Mouse (Mus musculus): ENCODE measurements around the gene Dnmbp. TPM values are rescaled to one million over a fixed set of nuclear protein-coding genes. Genes with fewer than 3 reads are reported as not detected.
A peak's percentile ranks its signal among the peaks of the same experiment; 100 is the strongest.
"Not testable (repeated sequence)": the region's sequence is repeated elsewhere in the genome, so short reads cannot be mapped to it uniquely, and the experiment has no call there.

The Dnmbp gene
- 10 to 100 TPM in 1 of 2 experiments, 1 to 10 TPM in 1; 9.8 to 10.3 TPM for total RNA-seq (2021)
- long read RNA-seq, partial matches to known transcripts = 0 of 8 reads
- long read RNA-seq, other reads (novel, unspliced or antisense) = 8 of 8 reads

DNA sequence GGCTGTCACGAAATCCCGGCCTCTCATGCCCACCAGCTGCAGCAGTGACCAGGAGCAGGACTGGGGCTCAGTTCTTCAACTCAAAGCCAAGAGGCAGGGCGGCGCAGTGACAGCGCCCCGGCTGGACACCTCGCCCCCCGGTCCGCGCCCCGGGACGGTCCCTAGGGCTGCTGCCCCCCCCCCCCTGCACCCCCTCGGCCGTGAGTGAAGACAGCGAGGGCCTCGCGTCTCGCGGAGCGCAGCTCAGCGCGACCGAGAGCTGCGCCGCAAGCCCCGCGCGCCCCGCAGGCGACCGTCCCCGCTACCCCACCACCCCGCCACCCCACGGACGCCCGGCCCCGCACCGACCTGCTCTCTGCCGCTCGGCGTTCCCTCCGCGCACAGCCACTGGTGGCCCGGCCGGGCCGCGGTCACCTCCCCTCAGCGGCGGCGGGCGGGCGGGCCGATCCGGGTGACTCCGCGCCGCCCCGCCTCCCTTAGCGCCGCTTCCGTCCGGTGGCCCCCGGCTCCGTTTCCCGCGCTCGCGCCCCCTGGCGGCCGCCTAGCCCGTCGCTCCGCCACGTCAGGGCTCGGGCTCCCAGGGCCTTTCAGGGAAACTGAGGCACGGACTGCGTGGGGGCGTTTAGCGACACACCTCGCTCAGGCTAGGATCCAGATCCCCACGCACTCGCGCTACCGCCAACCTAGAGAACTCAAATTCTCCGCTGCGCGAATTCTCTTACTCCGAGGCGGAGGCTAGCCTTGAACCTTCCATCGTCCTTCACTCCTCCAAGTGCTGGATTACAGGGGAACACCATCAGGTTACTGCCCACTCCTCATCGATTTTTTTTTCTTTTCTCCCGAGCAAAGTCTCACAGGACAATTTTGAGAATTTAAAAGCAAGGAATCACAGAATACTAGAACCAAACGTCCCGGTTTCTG lies at the start of gene Dnmbp:
Gene Dnmbp (minus strand): TSS at position 423 of the 921 bp plus-strand sequence.
- peak; percentile 54 to 71 for DNase-seq (ENCODE audit: low spot score in 2 of 2)

GRCm38 (mm10) chr19:43986069-43986794 lies 46.2 kb upstream of the Dnmbp start, which contains the start of gene Cpn1:
Cpn1 (minus strand) TSS chr19:43986556.
- DNase-seq (ENCODE audit: low spot score in 2 of 2) = no peak

GRCm38 (mm10) chr19:43981992-43982391 lies 42.0 kb upstream of the Dnmbp start:
- no peak for DNase-seq (ENCODE audit: low spot score in 2 of 2)

GRCm38 (mm10) chr19:43980711-43981110 lies 40.7 kb upstream of the Dnmbp start:
- no peak for DNase-seq (ENCODE audit: low spot score in 2 of 2)

DNA sequence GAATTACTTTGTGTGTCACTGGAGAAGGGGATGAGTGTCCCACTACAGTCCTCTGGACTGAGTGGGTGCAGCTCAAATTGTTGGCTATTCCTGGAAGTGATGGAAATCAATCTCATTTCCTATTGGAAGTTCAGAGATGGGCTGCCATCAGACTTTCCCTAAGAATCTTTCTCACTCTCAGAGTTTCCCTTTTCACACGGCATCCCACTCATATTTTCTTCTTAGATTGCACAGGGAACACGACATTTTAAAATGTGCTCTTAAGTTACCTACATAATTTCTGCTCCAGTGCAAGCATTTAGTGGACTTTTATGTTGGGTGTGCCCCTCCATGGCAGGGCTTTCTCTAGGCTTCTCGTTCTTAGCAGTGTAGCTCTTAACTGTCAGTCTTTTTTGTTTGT lies 37.8 kb upstream of the Dnmbp start:
- no peak for DNase-seq (ENCODE audit: low spot score in 2 of 2)

DNA sequence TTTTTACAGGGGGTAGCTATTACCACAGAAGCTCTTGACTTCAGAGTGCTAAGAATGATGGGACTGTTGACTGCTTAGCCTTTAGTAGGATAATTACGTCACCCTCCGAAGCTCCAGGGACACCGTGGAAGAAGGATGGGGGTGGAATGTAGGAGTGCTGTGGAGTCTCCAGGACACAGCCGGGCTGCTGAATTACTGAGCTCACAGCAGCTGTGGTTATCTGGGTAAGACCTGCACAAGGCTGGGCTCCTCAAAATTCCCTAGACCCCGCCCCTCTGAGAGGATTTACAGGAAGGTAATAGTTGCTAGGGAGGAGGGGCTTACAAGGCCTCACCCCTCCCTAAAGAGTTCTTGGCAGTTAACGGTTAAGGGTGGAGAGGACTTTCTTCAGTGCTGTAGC lies 36.7 kb upstream of the Dnmbp start:
- DNase-seq (ENCODE audit: low spot score in 2 of 2) = no peak

GRCm38 (mm10) chr19:43974221-43974620 lies 34.2 kb upstream of the Dnmbp start:
- DNase-seq (ENCODE audit: low spot score in 2 of 2) = no peak

- no peak for DNase-seq (ENCODE audit: low spot score in 2 of 2)
Observed at GRCm38 (mm10) chr19:43973711-43974110, 33.7 kb upstream of the Dnmbp start.

DNA sequence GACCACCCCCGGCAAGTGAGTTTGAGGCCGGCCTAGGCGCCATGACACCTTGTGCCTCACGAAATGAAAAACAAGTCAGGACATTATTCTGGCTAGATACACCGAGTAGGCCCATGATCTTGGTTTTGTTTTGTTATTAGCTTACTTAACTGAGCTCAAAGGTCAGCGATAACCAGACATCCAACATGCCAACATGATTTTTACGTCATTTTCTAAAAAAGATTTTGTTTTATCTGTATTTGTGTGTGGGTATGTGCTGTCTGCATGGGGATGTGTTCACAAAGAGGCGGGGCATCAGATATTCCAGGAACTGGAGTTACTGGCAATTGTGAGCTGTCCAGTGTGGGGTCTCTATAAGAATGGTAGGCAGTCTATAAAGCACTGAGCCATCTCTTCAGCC lies 32.1 kb upstream of the Dnmbp start:
- no peak for DNase-seq (ENCODE audit: low spot score in 2 of 2)

DNA sequence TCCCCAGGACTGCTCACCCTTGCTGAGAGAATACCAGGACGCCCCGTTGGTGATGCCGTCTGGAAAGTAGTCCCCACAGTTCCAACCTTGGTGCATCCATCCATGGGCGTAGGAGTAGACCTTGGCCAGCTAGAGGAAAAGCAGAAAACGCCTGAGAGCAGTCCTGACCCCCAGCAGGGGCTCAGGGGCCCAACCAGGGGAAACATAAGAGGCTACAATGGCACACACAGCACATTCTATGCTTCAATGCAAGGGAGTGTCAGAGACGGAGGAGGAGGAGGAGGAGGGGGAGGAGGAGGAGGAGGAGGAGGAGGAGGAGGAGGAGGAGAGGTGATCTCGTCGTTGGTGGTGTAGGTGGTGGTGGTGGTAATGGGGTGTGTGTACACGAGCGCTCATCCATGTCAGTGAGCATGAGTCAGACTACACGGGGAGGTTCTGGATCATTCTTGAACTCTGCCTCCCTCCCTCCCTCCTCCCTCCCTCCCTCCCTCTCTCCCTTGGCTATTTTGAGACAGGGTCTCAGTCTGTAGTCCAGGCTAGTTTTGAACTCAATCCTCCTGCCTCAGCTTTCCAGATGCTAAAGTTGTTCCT lies 28.5 kb upstream of the Dnmbp start:
- DNase-seq (ENCODE audit: low spot score in 2 of 2) = no peak

GRCm38 (mm10) chr19:43966481-43966880 lies 26.5 kb upstream of the Dnmbp start:
- no peak for DNase-seq (ENCODE audit: low spot score in 2 of 2)

DNA sequence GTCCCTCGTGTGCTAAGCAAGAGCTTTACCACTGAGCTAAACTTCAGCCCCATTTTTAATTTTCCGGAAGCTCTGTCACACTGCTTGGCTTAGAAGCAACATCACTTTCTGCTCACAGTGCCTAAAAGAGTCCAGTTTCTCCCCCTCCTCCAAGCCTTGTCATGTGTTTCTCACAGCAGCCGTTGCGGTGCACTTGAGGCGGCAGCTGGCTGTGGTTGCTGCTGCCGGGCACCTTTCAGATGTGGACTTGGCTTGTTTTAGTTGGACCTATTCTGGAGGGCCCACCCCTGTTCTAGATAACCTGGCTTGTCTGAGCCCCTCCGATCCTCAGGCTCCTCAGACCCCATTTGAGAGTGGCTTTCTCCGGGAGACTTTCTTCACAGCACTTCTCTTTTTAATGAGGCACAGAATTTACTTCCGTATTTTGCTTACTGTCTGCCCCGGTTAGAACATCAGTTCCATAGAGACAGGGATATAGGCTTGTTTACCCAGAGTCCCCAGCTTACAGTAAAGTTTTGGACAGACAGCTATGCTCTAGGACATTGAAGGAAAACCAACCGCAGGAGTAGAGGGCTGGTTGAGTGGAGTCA lies 25.6 kb upstream of the Dnmbp start:
- no peak for DNase-seq (ENCODE audit: low spot score in 2 of 2)

GRCm38 (mm10) chr19:43962795-43963194 lies 22.8 kb upstream of the Dnmbp start:
- DNase-seq (ENCODE audit: low spot score in 2 of 2) = no peak

DNA sequence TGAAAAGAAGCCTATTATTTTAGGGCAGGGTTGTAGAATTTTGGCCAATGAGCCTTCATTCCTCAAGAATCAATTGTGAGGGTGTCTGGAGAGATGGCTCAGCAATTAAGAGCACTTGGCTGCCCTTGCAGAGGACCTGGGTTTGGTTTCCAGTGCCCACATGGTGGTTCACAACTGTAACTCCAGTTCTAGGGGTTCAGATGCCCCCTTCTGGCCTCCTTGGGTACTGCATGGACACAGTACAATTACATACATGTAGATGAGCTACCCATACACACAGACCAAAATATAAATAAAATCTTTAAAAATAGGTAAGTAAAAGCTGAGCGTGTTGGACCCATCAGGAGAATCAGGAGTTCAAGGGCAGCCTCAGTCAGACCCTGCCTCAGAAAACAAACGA lies 21.2 kb upstream of the Dnmbp start:
- DNase-seq (ENCODE audit: low spot score in 2 of 2) = no peak

GRCm38 (mm10) chr19:43960014-43960413 lies 20.0 kb upstream of the Dnmbp start:
- DNase-seq (ENCODE audit: low spot score in 2 of 2) = no peak

- DNase-seq (ENCODE audit: low spot score in 2 of 2) = peak; percentile 32 to 81
Observed at GRCm38 (mm10) chr19:43959162-43959561, 19.2 kb upstream of the Dnmbp start.

- DNase-seq (ENCODE audit: low spot score in 2 of 2) = peak; percentile 59 to 86
Observed at GRCm38 (mm10) chr19:43957881-43958280, 17.9 kb upstream of the Dnmbp start.

DNA sequence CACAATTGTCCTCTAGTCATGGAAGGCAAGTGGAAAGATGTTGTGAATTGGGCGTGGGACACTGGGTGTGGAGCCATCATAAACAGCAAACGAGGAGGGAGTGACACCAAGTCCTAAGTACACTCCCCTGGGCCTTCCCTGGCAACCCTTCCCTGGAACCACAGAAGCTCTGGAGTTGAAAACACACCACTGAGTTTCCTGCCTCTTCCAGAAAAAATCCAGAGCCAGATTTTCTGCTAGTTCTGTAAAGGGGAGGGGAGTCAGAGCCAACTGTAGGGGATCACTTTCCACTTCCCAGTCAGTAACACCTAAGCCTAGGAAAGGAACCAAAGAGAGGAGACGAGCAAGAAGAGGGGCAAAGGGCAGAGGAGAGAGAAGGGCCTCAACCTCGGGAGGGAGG lies 17.4 kb upstream of the Dnmbp start:
- DNase-seq (ENCODE audit: low spot score in 2 of 2) = no peak

GRCm38 (mm10) chr19:43955266-43955665 lies 15.3 kb upstream of the Dnmbp start:
- DNase-seq (ENCODE audit: low spot score in 2 of 2) = no peak

- DNase-seq (ENCODE audit: low spot score in 2 of 2) = no peak
Observed at GRCm38 (mm10) chr19:43954864-43955263, 14.9 kb upstream of the Dnmbp start.

GRCm38 (mm10) chr19:43952936-43953335 lies 12.9 kb upstream of the Dnmbp start:
- DNase-seq (ENCODE audit: low spot score in 2 of 2) = not testable (repeated sequence)
